Mouse (Mus musculus): Measurements from ENCODE around the gene Olfr1249. TPM values are rescaled to one million over a fixed set of nuclear protein-coding genes. Genes with fewer than 3 reads are reported as not detected.
"Not testable (repeated sequence)": the region's sequence is repeated elsewhere in the genome, so short reads cannot be mapped to it uniquely, and the experiment has no call there.

The Olfr1249 gene
- not detected in 2 replicates for total RNA-seq (2017)

DNA sequence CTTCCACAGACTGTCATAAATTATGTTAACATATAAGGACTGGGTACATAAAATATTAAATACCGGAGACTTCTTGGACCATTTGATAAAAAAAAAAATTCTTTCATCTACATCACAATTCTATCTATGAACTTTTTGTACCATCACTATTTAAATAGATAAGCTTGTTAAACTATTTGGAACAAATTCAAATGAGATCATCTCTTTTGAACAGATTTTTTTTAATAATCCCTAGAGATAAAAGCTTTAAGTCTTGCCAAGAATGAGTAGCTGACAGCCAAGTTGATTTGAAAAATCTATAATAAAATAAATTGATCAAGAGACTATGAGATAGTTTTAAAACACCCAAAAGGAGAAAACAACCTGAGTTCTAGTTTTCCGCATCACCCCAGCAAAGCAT lies at the start of gene Olfr1249:
TSS of gene Olfr1249 (minus strand) at position 101 of the 400 bp plus-strand sequence.
- ATAC-seq (replicated peaks in 1 of 2; ENCODE audit: insufficient read depth in 1 of 2, low FRiP score in 2 of 2, low TSS enrichment in 1 of 2, low read depth in 1 of 2, poor library complexity in 2 of 2, severe bottlenecking in 2 of 2): no peak

DNA sequence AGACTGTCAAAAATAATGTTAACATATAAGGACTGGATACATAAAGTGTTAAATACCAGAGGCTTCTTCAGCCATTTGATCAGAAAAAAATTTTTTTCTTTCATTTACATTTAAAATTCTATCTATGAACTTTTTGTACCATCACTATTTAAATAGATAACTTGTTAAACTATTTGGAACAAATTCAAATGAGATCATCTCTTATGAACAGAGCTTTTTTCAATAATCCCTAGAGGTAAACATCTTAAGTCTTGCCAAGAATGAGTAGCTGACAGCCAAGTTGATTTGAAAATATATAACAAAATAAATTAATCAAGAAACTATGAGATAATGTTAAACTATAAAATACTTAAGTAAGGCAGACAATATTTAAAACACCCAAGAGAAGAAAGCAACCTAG lies 37.1 kb upstream of the Olfr1249 start, which contains the start of gene Olfr1251:
TSS of gene Olfr1251 (minus strand) at position 101 of the 400 bp plus-strand sequence.
- ATAC-seq (replicated peaks in 1 of 2; ENCODE audit: insufficient read depth in 1 of 2, low FRiP score in 2 of 2, low TSS enrichment in 1 of 2, low read depth in 1 of 2, poor library complexity in 2 of 2, severe bottlenecking in 2 of 2): no peak

DNA sequence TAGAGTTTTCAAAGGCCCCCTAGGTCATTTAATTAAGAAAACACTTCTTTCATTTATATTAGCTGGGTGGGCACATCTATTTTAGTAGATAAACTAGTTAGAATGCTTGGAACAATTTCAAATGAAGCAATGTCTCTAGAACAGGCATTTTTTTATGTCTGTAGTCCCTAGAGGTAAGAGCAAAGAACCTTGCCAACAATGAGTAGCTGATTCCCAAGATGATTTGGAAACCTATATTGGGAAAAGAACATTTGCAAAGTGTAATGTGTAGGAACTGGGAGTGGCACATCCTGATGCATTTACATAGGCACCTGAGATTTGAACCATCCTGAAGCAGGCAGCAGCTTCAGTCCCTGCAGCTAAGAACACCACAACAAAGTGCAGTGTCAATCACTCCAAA lies 26.6 kb upstream of the Olfr1249 start, which contains the start of gene Olfr1250:
TSS of gene Olfr1250 (minus strand) at position 101 of the 400 bp plus-strand sequence.
- no peak for ATAC-seq (replicated peaks in 1 of 2; ENCODE audit: insufficient read depth in 1 of 2, low FRiP score in 2 of 2, low TSS enrichment in 1 of 2, low read depth in 1 of 2, poor library complexity in 2 of 2, severe bottlenecking in 2 of 2)

DNA sequence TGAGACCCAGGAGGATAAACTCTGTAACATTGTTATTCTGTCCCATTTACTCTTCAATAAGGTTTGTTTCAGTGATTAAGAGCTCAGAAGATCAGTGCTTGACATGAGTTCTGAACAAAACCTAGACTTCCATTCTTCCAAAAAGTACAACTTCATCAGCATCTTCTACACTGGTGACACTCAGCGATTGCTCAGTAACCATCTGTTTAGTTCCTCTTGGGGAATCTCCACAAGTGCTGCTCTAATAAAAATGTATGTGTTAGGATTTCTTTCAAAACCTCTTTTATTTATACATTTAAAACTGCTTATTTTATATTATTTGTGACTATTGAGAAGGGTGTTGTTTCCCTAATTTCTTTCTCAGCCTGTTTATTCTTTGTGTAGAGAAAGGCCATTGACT lies 16.6 kb downstream of the Olfr1249 start, which contains the start of gene Olfr1248:
TSS of gene Olfr1248 (minus strand) at position 101 of the 400 bp plus-strand sequence.
- not testable (repeated sequence) for ATAC-seq (replicated peaks in 1 of 2; ENCODE audit: insufficient read depth in 1 of 2, low FRiP score in 2 of 2, low TSS enrichment in 1 of 2, low read depth in 1 of 2, poor library complexity in 2 of 2, severe bottlenecking in 2 of 2)

DNA sequence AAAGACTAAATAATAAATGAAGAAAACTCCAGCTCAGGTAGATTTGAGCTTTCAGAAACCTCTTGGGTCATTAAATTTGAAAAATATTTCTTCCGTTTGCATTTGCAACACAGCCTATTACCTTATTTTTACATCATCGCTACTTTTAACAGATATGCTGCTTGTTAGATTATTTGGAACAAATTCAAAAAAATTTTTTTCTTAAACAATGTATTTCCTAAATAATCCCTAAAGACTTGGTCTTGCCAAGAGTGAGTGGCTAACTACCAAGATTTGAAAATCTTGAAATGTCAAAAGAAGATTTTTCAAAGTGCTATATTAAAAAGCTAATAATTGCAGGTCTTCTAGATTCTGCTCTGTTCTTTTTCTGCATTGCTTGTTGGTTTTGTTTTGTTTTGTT lies 20.8 kb downstream of the Olfr1249 start, which contains the start of gene Olfr1247:
TSS of gene Olfr1247 (minus strand) at position 101 of the 400 bp plus-strand sequence.
- no peak for ATAC-seq (replicated peaks in 1 of 2; ENCODE audit: insufficient read depth in 1 of 2, low FRiP score in 2 of 2, low TSS enrichment in 1 of 2, low read depth in 1 of 2, poor library complexity in 2 of 2, severe bottlenecking in 2 of 2)

DNA sequence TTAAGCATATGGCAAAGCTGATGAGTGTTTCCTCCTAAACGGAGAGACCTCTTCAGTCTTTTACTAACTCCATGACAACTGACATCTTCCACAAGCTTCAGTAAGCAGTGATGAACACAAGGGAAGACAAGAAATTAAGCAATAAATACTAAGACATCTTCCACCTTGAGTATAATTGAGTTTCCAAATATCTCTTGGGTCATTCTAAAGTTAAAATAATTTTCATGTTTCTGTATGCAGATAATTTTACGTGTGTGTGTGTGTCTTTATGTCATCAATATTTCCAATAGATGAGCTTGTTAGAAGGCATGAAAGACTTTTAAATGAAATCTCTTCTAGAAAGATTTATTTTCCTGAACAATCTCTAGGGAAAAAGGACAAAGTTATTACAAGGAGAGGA lies 41.7 kb downstream of the Olfr1249 start, which contains the start of gene Olfr1246:
TSS of gene Olfr1246 (minus strand) at position 101 of the 400 bp plus-strand sequence.
- no peak for ATAC-seq (replicated peaks in 1 of 2; ENCODE audit: insufficient read depth in 1 of 2, low FRiP score in 2 of 2, low TSS enrichment in 1 of 2, low read depth in 1 of 2, poor library complexity in 2 of 2, severe bottlenecking in 2 of 2)

Other genes with a start within 250 kb of the Olfr1249 start
- not detected in 2 replicates for gene Olfr1238, start 225.3 kb downstream of the Olfr1249 start, total RNA-seq (2017)
- not detected in 2 replicates for gene Olfr1239, start 214.6 kb downstream of the Olfr1249 start, total RNA-seq (2017)
- not detected in 2 replicates for gene Olfr1240, start 192.0 kb downstream of the Olfr1249 start, total RNA-seq (2017)
- not detected in 2 replicates for gene Olfr1241, start 147.9 kb downstream of the Olfr1249 start, total RNA-seq (2017)
- not detected in 2 replicates for gene Olfr1242, start 136.6 kb downstream of the Olfr1249 start, total RNA-seq (2017)
- gene Olfr1243, start 103.5 kb downstream of the Olfr1249 start, total RNA-seq (2017): not detected in 2 replicates
- gene Olfr1245, start 56.5 kb downstream of the Olfr1249 start, total RNA-seq (2017): not detected in 2 replicates
- not detected in 2 replicates for gene Olfr1246, start 41.8 kb downstream of the Olfr1249 start, total RNA-seq (2017)
- not detected in 2 replicates for gene Olfr1247, start 20.9 kb downstream of the Olfr1249 start, total RNA-seq (2017)
- not detected in 2 replicates for gene Olfr1248, start 16.7 kb downstream of the Olfr1249 start, total RNA-seq (2017)
- gene Olfr1250, start 26.5 kb upstream of the Olfr1249 start, total RNA-seq (2017): not detected in 2 replicates
- gene Olfr1251, start 37.0 kb upstream of the Olfr1249 start, total RNA-seq (2017): not detected in 2 replicates
- gene Olfr1252, start 90.0 kb upstream of the Olfr1249 start, total RNA-seq (2017): not detected in 2 replicates
- not detected in 2 replicates for gene Olfr1253, start 122.1 kb upstream of the Olfr1249 start, total RNA-seq (2017)
- gene Olfr1254, start 158.6 kb upstream of the Olfr1249 start, total RNA-seq (2017): not detected in 2 replicates
- not detected in 2 replicates for gene Olfr1255, start 177.1 kb upstream of the Olfr1249 start, total RNA-seq (2017)
- gene Olfr1256, start 206.6 kb upstream of the Olfr1249 start, total RNA-seq (2017): 0.06 TPM in 1 of 2 replicates, not detected in the other
- gene Olfr48, start 213.2 kb upstream of the Olfr1249 start, total RNA-seq (2017): not detected in 2 replicates
- not detected in 2 replicates for gene Olfr1257, start 243.5 kb upstream of the Olfr1249 start, total RNA-seq (2017)

All from hematopoietic stem cell, adult 5-6 weeks (primary cell).